Mouse (Mus musculus): ENCODE data around the gene B4galt2.

B4galt2 gene

DNA sequence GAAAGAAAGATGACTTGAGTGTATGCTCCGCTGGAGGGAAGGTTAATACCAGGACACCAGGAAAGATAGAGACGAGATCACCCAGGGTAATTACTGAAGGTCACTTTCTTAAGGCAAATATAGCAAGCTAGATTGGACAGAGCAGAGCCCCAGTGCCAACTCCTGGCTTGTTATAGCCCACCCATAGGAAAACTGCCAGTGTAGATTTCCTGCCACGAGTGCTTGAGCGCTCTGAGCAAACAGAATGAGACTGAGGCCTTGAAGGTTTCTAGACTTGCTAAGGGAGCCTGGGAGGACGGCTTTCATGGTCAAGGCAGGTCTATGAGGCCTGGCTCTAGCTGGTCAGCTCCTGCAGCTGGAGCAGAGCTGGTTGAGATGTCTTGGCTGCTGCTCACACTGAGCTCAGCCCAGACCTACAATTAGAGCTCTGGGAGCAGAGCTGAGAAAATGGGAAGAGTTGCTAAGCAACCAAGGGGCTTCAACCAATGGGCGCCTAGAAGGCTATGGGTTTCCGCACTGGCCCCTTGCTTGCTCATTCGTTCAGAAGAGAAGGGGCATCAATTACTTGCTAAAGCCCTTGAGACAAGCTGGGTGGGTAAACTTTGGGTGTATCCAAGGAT lies 25.7 kb upstream of the B4galt2 start:
- peak in 1 of 2 experiments; percentile 32 for DNase-seq (ENCODE audit: low spot score in 2 of 2)

DNA sequence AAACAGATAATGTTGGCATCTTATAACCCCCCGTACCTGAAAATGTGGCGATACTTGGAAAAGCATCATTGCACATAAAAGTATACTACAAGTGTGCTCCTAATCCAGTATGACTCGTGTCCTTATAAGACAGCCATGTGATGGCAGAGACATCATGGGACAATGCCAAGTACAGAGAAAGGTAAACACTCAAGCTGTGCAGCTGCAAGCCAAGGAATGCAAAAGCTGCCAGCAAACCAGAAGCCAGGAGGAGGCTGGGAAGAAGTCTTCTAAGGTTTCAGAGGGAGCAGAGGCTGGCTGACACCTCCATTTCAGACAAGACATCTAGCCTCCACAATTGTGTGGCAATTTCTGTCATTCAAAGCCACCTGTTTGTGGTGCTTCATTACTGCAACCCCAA lies 22.9 kb upstream of the B4galt2 start:
- no peak for DNase-seq (ENCODE audit: low spot score in 2 of 2)

- DNase-seq (ENCODE audit: low spot score in 2 of 2): no peak
These were observed 21.5 kb upstream of the B4galt2 start for GRCm38 (mm10) chr4:117904761-117905160.

- DNase-seq (ENCODE audit: low spot score in 2 of 2): no peak
These were observed 20.8 kb upstream of the B4galt2 start for GRCm38 (mm10) chr4:117904094-117904493.

DNA sequence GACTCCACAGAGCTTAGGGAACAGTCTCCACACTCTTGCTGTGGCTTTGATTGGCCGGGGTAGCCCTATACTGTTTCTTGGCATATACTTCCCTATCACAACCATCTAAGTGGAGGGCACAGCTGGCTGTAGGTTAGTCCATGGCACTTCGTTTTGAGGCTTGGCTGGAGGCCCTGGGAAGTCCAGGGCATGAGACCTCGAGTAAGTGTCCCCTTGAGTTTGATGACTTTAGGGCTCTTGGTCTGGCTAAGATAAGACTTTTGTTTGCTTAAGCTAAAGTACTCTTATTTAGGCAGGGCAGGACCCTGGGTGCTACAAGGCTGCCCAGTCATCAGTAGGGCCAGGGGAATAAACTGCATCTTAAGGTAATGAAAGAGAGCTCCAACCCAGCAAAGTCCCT lies 14.8 kb upstream of the B4galt2 start:
- no peak for DNase-seq (ENCODE audit: low spot score in 2 of 2)

- DNase-seq (ENCODE audit: low spot score in 2 of 2): peak in 1 of 2 experiments; percentile 33
These were observed 12.7 kb upstream of the B4galt2 start for GRCm38 (mm10) chr4:117896031-117896430.

GRCm38 (mm10) chr4:117895339-117895738 lies 12.1 kb upstream of the B4galt2 start:
- DNase-seq (ENCODE audit: low spot score in 2 of 2): no peak

DNA sequence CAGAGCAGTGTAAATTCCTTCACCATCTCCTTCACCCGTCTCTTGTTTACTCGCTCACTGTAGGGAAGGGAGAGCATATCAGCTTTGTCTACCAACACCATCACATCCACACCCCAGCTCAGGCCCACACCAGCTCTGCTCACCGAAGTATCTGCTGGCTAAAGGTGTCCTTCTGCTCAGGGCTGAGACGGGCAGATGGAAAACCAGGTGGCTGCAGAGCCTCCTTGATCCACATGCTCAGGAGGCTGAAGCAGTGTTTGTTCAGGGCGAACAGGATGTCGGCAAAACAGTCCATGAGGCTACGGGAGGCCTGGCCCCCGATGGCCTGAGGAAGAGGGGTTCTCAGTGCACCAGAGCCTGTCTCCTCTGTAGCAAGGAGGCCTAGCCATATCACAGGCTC lies 11.3 kb upstream of the B4galt2 start:
- no peak for DNase-seq (ENCODE audit: low spot score in 2 of 2)

DNA sequence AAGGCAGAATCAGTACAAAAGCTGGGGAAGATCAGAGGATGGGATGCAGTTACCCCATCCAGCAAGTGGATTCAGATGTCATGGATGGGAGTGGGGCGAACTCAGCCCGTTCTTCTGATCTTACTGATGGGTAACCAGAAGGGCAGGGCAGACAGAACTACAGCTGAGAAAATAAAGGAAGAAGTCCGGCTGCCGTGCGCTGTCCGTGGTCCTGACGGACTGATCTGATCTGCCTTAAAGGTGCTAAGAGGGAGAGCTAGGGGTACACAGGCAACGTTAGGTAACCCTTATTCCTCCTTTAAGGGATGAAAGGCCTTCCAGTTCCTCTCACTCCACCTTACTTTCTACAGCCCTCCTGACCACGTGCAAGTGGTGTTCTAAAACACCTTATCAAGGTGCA lies 10.1 kb upstream of the B4galt2 start:
- no peak for DNase-seq (ENCODE audit: low spot score in 2 of 2)

DNA sequence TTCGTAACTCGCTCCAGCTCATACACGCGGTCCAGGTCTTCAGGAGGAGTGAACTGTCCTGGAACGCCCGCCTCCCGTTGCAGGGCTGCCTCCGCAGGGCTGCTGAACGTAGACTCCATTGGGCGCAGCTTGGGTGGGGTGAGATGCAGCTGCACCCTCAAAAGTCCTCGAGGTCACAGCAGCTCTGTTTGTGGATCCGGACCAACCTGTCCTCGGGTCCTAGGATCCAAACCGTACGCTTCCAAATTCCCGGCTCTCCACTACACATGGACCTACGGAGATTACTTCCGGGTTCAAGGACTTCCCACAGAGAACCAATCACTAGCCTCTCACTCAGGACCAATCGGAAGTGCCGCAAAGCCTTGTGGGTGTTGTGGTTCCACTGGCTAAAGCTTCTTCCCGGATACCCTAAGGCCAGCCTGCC lies 8.5 kb upstream of the B4galt2 start, which contains the start of gene Dph2:
TSS of gene Dph2 (minus strand) at position 295 of the 424 bp plus-strand sequence.
- peak in 1 of 2 experiments; percentile 76 for DNase-seq (ENCODE audit: low spot score in 2 of 2)

DNA sequence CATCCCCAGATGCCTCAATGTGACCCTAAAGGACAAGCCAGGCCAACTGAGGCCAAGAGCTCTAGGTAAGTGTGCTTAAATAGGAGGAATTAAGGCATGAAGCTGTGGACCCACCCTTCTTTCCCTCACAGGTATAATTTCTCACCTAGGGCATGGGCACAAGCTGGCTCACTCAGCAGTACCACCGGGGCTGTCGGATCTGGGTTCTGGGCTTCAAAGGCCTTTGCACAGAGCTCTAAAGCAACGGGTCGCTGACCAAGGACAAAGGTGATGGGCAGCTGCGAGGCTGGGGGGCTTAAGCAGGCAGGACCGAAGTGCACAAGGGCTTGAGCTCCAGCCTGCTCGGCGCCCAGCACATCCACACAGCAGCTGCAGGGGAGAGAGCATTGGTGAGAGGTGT lies 7.5 kb upstream of the B4galt2 start:
- DNase-seq (ENCODE audit: low spot score in 2 of 2): no peak

- DNase-seq (ENCODE audit: low spot score in 2 of 2): no peak
These were observed 6.7 kb upstream of the B4galt2 start for GRCm38 (mm10) chr4:117890031-117890430.

GRCm38 (mm10) chr4:117889471-117889870 lies 6.2 kb upstream of the B4galt2 start:
- DNase-seq (ENCODE audit: low spot score in 2 of 2): no peak

- no peak for DNase-seq (ENCODE audit: low spot score in 2 of 2)
These were observed 4.6 kb upstream of the B4galt2 start for GRCm38 (mm10) chr4:117887920-117888319.

GRCm38 (mm10) chr4:117887133-117887532 lies 3.8 kb upstream of the B4galt2 start, which contains the start of gene Atp6v0b:
TSS of gene Atp6v0b (minus strand) at chr4:117887333.
- peak; percentile 90 to 95 for DNase-seq (ENCODE audit: low spot score in 2 of 2)

- DNase-seq (ENCODE audit: low spot score in 2 of 2): no peak
These were observed 3.4 kb upstream of the B4galt2 start for GRCm38 (mm10) chr4:117886644-117887043.

DNA sequence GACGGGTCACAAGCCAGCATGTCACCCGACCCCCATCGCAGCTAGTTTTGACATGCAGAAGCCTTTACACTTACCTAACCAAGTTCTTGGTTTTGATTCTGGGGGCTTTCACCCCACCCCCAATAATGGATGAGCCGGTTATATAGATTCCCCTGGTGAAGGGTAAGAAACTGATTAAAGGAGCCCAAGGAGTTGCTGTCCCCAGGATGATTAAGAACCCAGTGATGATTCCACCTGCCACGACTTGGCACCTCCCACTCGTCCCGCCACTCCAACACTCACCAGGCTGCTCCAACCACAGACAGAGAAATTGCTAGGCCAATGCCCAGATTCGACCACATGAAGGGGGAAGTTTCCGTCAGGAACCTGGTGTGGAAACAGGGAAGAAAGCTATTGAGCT lies 2.7 kb upstream of the B4galt2 start:
- no peak for DNase-seq (ENCODE audit: low spot score in 2 of 2)

- no peak for DNase-seq (ENCODE audit: low spot score in 2 of 2)
These were observed 1.8 kb upstream of the B4galt2 start for GRCm38 (mm10) chr4:117885093-117885492.

GRCm38 (mm10) chr4:117884146-117884545 lies 859 bp upstream of the B4galt2 start:
- DNase-seq (ENCODE audit: low spot score in 2 of 2): no peak

GRCm38 (mm10) chr4:117878703-117879102 lies 4.6 kb downstream of the B4galt2 start:
- DNase-seq (ENCODE audit: low spot score in 2 of 2): no peak

DNA sequence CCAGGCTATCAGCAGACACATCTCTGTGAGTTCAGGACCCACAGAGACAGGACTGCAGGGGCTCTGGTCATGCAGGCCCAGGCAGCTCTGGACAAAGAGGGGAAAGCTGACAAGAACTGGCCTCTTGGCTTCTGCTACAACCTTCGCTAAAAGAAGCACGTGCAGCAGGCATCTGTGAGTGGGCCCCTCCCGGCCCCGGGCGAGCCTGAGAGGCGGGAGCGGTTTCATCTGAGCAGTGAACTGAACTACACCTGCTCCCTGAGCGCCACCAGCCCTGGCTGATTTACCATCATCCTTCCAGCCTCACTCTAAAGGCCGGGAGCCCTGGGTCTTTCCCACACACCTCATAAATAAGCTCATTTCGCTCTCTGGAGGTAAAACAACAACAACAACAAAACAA lies 5.0 kb downstream of the B4galt2 start:
- no peak for DNase-seq (ENCODE audit: low spot score in 2 of 2)

- DNase-seq (ENCODE audit: low spot score in 2 of 2): no peak
These were observed 9.7 kb downstream of the B4galt2 start for GRCm38 (mm10) chr4:117873615-117874014.

GRCm38 (mm10) chr4:117872471-117872886 lies 10.8 kb downstream of the B4galt2 start, which contains the start of gene Ccdc24:
TSS of gene Ccdc24 (minus strand) at chr4:117872557.
- no peak for DNase-seq (ENCODE audit: low spot score in 2 of 2)

DNA sequence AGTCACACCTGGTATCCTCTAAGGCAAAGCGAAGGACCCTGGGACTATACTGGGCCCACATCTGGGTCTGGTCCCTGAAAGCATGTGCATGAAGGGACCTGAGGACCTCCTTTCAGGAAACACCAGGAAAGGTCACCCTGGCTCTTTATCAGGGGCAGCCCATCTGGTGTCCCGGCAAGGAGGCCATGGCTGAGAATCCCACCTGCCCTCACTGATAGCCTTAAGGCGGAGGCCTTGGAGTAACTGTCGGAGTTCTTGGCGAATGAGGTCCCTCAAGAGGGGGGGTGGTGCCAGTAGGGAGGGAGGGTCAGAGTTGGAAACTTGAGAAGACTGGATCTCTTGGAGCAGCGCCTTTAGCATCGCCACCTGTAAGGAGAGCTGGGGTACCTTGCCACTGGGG lies 11.5 kb downstream of the B4galt2 start:
- no peak for DNase-seq (ENCODE audit: low spot score in 2 of 2)

All from cerebellum, postnatal 4 days (tissue).